Mouse (Mus musculus): ENCODE results near the gene Hist1h2ah. TPM values are rescaled to one million over a fixed set of nuclear protein-coding genes. Genes with fewer than 3 reads are reported as not detected.

Hist1h2ah gene
- total RNA-seq, 2 experiments from 2014 or later, result 3.7 TPM; not detected in 1

- no peak for TF ChIP-seq CTCF (IDR thresholded peaks at IDR 0.05)
- peak overlapping the region; percentile 44; the same call in 1 of the 2 replicates for H3K27ac ChIP-seq
- intact Hi-C loops (cut with DNase I), result loop anchor here (5.0 to 10.0 kb wide), 3 partner anchors 165 to 1497 kb away; no protein-coding TSS in a partner anchor
- DNase-seq, result peak; percentile 29
- H3K4me3 ChIP-seq, result peak overlapping the region; percentile 71
Observed at GRCm38 (mm10) chr13:22019934-22020835, 15.2 kb downstream of the Hist1h2ah start.

- DNase-seq, result peak; percentile 63
- intact Hi-C loops (cut with DNase I), result no loop called here
- peak overlapping the region; percentile 56 for H3K4me3 ChIP-seq
- TF ChIP-seq CTCF (IDR thresholded peaks at IDR 0.05), result peak; percentile 38; the same call in 1 of the 2 replicates
- H3K27ac ChIP-seq, result no peak overlapping the region
Observed at GRCm38 (mm10) chr13:22015479-22016450, 19.6 kb downstream of the Hist1h2ah start.

- intact Hi-C loops (cut with DNase I), result no loop called here
- peak overlapping the region; percentile 44 for H3K4me3 ChIP-seq
- TF ChIP-seq CTCF (IDR thresholded peaks at IDR 0.05), result no peak
- H3K27ac ChIP-seq, result no peak overlapping the region
- no peak for DNase-seq
Observed at GRCm38 (mm10) chr13:22014411-22014845, 20.9 kb downstream of the Hist1h2ah start.

GRCm38 (mm10) chr13:22013716-22014115 lies 21.7 kb downstream of the Hist1h2ah start:
- DNase-seq, result no peak
- intact Hi-C loops (cut with DNase I), result no loop called here
- Histone ChIP-seq H3K27ac (no peak overlapping the region), H3K4me3 (no peak overlapping the region)
- TF ChIP-seq CTCF (IDR thresholded peaks at IDR 0.05), result no peak

- Histone ChIP-seq H3K4me3 (no peak within 1 kb of the TSS), H3K27ac (no peak within 1 kb of the TSS)
- TF ChIP-seq CTCF (IDR thresholded peaks at IDR 0.05), result no peak
- no peak for DNase-seq
- intact Hi-C loops (cut with DNase I), result no loop called here
Observed at GRCm38 (mm10) chr13:22009642-22010041, 25.7 kb downstream of the Hist1h2ah start, which contains the start of gene Prss16. Gene Prss16 (minus strand): TSS chr13:22009742.

GRCm38 (mm10) chr13:22008707-22009106 lies 26.7 kb downstream of the Hist1h2ah start:
- DNase-seq, result no peak
- no peak for TF ChIP-seq CTCF (IDR thresholded peaks at IDR 0.05)
- intact Hi-C loops (cut with DNase I), result no loop called here
- no peak overlapping the region for H3K4me3 ChIP-seq
- H3K27ac ChIP-seq, result no peak overlapping the region

- H3K4me3 ChIP-seq, result no peak overlapping the region
- TF ChIP-seq CTCF (IDR thresholded peaks at IDR 0.05), result no peak
- intact Hi-C loops (cut with DNase I), result no loop called here
- DNase-seq, result no peak
- H3K27ac ChIP-seq, result no peak overlapping the region
Observed at GRCm38 (mm10) chr13:22007872-22008271, 27.5 kb downstream of the Hist1h2ah start.

DNA sequence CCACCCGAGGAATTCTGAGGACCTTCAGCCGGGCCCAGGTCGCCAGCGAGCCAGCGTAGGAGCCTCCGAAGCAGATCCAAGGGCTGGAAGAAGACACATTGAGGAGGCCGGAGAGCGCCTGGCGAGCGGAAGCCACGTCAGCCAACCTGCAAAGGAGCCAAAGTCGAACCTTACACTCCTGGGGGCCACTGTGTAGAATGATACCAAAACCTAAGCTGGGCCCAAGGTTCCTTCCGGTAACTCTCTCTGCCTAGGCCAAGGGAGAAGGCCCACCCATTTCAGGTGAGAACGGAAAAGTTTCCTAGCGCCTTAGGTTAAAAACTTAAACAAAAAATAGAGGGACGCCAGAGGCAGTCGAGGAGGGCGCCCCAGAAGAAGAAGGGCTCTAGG lies 28.3 kb downstream of the Hist1h2ah start:
- Histone ChIP-seq H3K4me3 (peak overlapping the region; percentile 85), H3K27ac (no peak overlapping the region)
- DNase-seq, result no peak
- intact Hi-C loops (cut with DNase I), result no loop called here
- no peak for TF ChIP-seq CTCF (IDR thresholded peaks at IDR 0.05)

DNA sequence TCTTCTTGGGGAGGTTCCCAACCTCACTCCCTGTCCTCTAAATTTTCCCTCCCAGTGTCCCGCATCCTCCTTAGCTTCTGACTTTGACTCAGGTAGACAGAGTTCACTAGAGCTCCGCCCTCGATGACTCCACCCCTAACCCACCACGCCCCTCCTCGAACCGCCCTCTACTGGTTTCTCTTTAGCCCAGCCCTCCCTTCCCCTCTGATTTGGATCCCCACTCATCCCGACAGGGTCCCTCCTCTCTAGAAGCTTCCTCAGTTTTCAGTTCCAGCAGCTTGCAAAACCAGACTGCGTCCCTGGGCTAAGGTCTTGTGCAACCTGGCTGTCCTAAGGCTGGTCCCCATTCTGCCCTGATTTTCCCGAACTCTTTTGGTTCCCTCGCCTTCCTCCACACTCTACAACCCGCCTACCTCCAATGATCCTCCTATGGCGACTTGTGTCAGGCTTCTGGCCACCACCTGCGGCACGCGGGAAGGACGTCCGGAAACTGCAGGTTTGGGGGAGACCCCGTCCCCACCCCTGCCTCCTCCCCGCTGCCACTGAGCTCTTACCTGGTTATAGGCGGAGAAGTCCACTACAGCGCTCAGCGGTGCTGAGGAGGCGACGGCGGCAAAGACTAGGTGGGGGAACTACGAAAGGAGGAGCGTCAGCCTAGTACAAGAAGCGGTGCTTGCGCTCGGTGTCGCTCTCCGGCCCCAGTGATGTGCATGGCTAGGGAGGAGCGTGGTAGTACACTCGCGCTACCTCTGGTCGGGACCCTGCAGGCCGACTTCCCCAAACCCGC lies 28.8 kb downstream of the Hist1h2ah start:
- Histone ChIP-seq H3K27ac (no peak overlapping the region), H3K4me3 (peak overlapping the region; percentile 85)
- intact Hi-C loops (cut with DNase I), result no loop called here
- DNase-seq, result peak; percentile 42
- TF ChIP-seq CTCF (IDR thresholded peaks at IDR 0.05), result peak; percentile 4; the same call in 1 of the 2 replicates

DNA sequence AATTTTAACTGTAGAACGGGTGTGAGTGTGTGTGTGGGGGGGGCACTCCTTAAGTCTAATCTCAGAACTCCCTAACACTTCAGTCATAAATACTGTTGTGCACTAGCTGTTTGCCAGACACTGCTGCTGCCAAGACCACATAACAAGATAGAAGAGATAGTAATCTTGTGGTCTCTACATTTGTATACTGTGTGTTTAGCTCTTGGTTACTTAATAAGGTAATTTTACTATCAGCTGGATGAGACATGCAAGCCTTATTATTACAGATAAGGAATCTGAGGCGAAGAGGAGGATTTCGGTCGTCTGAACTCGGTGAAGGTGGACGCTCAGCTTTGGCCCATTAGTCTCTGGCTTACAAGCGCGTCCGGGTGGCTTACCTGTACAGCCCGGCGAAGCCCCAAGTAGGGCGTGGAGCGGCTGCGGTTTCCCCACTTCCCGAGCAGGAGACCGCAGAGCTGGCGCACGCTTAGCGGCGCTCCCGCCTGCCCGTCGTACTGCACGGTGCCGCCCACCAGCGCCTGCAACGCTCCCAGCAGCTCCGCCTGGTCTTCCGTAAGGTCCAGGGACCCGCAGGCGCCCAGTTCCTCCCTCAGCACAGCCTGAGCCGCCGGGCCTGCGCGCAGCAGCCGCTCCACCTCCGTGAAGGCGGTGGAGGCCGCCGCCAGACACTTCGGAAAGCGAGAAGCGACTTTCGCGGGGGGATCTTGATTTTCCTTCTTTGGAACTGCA lies 29.6 kb downstream of the Hist1h2ah start:
- H3K27ac ChIP-seq, result no peak overlapping the region
- peak; percentile 59 for DNase-seq
- intact Hi-C loops (cut with DNase I), result no loop called here
- no peak for TF ChIP-seq CTCF (IDR thresholded peaks at IDR 0.05)
- H3K4me3 ChIP-seq, result peak overlapping the region; percentile 85

- intact Hi-C loops (cut with DNase I), result no loop called here
- Histone ChIP-seq H3K4me3 (no peak overlapping the region), H3K27ac (no peak overlapping the region)
- TF ChIP-seq CTCF (IDR thresholded peaks at IDR 0.05), result no peak
- no peak for DNase-seq
Observed at GRCm38 (mm10) chr13:22001823-22002222, 33.5 kb downstream of the Hist1h2ah start.
